Mouse (Mus musculus) cerebellum, adult 11-12 months (tissue): Measurements from ENCODE around the gene Slc48a1.

Experiments
- DNase-seq: peaks from one replicate; pipeline ENCODE4 v3.0.0; 2022

Slc48a1 gene

DNA sequence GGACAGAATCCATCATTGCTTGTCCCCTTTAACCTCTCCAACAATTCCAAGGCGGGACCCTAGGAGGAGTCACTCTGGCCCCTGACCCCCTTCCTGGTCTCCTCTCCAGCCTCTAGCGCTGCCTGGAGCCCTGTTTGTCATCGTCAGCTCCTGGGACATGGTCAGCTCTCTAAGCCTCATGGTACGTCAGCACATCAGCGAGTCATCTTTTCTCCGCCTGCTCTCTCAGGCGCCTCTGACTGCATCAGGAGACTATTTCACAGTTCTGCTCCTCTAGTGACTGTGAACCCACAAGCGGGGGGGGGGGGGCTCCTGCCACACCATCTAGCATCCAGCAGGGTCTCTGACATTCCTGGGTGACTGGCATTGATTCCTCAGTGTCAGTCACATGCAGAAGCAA, 23.0 kb upstream of the Slc48a1 start:
- no peak for DNase-seq

DNA sequence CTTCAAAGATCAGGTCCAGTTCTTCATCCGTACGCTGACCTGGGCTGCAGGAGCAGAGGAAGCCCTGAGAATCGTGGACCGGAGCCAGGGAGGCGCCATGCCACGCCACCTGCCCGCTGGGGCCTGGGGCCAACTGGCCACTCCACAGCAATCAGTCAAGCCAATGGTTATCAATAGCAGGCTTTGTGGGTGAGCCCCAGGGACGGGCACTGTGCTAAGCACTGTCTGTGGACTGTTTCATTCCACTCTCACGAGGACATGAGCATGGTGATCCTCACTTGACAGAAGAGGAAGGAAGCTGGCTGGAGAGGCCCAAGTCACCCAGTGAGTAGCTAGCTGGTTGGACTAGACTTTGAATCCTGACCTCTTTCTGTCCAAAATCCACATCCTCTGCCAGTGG, 18.3 kb upstream of the Slc48a1 start:
- peak; percentile 70 for DNase-seq

DNA sequence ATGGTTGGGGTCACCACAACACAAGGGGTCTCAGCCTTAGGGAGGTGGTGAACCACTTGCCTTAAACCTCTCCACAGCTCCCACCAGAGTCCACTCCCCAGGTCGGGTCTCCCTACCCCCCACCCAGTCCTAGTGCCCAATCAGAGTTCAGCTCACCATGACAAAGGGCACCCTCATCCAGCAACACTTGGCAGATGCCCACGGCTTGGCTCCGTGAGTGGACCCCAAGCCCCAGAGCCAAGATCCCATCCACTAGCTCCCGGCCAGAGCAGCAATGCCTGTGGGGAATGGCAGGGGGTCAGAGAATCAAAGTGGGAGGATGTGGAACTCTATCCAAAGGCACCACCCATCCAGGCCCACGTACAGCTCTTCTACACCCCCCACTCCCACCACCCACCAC, 17.4 kb upstream of the Slc48a1 start:
- DNase-seq = no peak

DNA sequence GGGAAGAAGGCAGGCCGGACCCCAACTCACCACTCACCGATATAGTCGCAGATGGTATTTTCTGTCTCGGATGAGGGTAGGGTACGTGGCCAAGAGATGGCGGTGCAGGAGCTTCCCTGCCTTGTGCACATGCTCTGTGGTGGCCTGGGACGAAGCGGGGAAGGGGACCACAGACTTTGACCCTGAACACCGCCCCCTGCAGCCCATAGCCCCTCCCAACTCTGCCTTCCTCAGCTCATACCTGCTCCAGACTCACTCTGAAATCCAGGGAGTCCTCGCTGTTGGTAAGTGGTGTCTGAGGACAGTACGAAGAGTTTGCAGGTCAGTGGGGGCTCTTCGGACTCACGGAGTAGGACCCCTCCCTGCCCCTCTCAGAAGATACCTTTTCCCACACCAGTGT, 16.9 kb upstream of the Slc48a1 start:
- no peak for DNase-seq

DNA sequence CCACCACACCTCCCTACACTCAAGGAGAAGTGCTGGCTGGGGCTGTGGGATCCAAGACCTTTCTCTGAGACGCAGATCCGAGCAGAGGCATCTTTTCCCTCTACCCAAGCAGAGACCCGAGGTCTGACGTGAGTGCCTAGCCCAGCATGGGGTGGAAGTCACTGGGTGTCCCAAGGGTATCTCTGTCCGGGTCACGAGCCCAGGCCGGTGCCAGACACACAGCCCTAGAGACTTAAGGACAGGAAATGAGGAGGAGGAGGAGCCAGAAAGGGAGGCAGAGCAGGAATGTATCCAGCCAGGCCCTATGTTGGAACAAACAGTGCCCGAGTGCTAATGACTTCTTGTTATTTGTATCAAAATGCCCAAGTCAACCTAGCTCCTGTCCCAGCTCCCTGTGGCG, 15.6 kb upstream of the Slc48a1 start:
- DNase-seq = no peak

DNA sequence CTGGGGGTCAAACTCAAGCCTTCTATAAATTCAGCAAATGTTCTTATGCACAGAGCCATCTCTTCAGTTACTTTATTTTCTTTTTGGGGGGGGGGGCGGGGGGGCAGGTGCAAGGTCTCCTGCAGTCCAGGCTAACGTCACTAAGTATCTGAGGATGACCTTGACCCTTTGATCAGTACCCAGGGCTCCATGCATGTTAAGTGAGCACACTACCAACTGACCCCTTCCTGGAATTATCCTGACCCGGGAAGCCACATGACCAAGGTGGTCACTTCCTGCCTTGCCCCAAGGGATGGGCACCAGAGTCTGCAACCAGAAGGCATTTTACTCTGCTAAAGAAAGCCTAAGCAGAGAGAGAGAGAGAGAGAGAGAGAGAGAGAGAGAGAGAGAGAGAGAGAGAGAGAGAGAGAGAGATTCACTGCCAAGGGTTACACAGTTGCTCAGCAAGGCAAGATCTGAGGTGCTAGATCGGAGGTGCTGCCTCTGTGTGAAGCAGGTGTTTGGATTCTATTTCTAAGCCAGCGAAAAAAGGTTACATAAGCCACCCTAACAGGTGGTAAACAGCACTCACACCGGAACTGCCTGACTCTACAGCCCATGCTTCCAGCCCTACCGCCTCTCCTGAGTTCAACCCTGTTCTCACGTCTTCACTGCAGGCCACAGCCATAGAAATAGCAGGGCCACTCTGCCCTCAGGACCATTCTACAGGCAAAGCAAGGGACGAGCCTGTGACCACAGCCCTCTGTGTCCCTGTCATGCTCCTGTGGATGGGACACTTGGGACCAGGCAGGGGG, 14.9 kb upstream of the Slc48a1 start:
- no peak for DNase-seq

DNA sequence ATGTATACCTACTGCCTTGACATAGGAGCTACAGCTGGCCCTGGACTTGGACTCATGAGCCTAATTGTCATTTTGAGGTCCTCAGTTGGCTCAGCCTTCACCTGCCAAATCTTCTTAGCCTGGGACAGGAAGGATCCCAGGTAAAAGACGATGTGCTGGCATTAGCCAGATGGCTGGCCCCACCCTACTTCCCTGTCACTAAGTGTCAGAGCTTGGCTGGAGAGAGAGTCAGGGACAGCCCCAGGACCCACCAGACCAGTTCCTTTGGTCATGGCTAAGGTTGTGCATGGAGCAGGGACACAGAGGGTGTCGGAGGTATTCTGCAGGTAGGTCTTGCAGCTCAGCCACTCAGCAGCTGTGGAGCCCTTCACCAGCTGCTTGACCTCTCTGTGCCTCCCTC, 13.8 kb upstream of the Slc48a1 start:
- no peak for DNase-seq

DNA sequence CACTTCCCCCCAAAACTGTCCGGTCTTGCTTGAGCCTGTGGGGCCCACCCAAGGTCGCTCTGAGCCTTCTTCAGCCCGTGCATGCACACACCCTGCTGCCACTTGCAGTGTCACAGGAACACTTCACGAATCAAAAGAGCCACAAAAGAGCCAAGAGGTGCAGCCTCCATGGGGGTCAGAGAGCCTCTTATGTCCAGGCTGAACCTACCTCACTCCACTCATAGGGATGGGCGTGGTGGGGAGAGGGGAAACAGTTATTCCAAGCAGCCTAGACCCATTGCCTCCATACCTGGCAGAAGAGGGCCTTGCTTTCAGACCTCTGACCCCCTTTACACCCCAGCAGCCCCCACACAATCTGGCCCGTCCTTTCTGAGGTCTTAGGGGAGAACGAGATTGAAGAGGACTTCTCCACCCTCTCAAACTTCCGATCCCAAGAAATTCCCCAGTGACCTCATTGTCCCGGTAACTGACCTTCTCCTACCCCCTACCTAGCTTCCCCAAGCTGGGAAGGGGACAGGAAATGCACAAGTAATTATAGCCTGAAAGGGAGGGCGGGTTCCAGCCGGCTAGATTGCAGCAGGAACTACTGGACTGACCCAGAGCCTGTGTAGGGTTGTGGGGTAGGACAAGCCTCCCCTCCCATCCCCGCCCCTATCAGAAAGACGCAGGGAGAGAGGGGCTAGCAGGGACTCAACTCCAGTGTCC, 13.1 kb upstream of the Slc48a1 start:
- DNase-seq = no peak

DNA sequence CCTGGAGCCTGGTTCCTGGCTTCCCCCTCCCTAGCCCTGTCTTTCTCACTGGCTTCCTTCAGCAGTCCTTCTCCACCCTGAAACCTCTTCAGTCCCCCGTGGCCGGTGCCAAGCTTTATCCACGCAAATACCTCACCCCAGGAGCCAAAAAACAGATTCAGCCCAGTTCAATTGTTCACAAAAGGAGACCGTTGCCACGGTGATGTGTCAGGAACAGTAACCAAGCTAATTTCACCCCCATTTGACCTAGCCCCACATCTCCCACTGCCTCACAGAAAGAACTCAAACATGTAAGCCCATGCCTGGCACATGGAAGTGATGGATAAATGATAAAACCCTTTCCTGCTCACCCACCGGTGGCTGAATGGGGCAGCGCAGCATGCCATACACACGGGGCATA, 12.1 kb upstream of the Slc48a1 start:
- DNase-seq = no peak

DNA sequence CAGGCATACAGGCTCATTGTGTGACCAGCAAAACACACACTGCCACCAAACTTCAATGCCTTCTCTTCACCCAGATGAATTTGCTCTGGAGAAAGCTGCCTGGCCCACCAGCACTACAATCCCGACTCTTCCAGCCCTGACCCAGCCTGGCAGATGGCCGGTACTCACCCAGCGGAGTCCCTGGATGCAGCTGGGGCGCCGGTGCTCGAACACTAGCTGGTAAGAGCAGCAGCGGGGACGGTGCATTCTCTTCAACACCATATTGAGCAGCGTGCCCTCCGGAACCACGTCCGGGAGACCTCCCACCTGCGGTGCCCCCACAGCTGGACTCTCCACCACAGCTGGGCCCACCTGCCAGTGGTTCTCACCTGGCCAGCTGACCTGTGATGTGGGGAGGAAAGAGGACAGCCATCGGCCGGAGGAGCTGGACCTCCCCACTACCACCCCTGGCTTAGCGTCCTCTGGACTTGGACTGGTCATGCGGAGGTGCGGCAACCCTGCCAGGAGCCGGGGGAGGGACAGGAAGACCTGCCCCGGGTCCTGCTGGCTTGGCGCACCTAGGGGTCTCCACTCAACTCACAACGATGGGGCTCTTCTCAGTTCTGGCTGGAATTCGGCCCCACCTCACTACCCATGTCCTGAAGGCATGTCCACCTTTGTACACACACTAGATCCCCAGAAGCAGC, 11.6 kb upstream of the Slc48a1 start:
- DNase-seq = no peak

DNA sequence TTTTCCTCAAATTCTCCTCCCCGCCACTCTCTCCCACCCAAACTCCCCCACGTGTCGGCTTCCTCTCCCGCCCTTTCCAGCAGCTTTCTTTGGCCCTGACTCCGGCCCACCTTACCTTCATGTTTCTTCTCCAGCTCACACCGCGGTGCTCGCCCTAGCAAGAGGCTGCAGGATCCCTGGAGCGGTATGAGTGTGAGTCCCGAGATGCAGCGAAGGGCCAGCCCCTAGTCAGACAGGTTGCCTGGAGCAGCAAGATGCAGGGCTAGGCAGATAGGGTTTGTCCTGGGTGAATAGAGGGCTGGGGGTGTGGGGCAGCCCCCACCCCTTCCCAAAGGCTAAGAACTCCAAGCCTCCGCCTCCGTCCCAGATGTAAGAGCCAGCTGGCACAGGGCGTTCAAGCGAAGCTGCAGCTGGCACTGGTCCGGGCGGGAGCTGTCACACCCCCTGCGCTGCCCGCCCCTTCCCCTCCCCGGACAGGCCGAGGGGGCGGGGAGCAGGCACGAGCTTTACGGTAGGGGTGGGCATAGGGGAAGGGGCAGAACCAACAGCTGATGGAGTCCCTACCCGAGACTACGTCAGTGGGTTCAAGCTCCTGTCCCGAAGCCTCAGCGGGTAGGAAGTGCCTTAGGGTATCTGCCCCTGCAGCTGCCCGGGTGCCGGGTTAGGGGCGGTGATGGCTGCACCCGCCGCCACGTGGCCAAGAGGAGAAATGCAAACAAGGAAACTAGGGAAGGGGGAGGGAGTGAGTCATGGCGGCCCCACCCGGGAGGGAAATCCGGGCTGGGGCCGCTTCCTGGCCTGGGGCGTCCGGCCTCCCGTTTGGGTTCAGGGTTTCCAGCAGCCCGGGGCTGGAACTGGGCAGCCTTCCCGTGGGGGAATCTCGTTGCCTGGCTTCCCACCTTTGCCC, 10.8 kb upstream of the Slc48a1 start, which contains the start of gene Rapgef3:
Gene Rapgef3 (minus strand): TSS at position 693 of the 907 bp plus-strand sequence.
- peak; percentile 52 for DNase-seq

DNA sequence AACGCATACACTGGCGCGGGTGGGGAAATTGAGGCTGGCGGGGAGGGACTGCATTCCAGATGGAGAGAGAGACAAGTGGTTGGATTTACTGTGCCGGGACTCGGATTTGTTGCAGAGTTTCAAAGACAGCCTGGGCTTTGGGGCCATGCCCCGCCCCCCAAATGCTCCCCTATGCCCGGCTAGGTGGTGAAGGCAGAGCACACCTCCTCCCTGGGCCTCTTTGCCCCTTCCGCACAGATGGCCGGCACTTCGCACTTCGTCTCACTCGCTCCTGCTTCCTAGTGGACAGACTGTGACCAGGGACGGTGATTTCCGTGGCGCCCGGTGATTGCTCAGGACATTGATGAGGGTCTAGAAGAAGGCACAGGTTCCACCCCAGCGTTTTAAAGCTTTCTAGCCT, 10.1 kb upstream of the Slc48a1 start:
- no peak for DNase-seq

DNA sequence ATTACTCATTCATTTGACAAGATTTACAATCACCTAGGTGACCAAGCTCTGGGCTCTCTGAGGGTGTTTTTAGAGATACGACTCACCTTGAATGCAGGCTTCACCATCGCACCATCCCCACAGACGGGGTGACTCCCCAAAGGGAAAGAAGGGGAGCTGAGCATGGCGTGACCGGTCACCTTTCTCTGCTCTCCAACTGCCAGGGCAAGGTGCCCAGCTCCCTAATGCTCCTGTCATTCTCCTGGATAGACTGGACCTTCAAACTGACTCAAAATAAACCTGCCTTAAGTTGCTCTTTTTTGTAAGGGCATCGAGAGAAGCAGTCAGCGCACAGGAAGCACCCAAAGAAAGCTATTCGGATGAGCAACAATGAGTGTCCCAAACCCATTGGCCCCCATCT, 8.0 kb upstream of the Slc48a1 start:
- no peak for DNase-seq

DNA sequence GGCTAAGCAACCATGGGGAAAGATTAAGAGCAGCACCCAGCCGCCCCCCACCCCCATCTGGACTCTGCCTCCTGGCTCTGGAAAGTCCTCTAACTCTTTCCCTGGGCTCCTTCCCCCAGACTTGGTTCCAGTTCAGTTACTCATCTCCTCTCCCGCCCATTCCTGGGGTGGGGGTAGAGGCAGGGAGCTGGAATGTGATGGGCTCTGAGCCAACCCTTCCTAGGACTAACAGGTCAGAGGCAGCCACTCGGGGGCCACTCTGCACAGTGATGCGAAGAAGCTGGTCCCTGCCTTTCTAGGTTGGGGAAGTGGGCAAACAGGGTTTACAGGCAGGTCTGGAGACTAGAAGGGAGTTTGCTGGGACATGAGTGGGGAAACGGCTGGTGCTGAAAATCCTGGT, 5.2 kb upstream of the Slc48a1 start:
- DNase-seq = no peak

DNA sequence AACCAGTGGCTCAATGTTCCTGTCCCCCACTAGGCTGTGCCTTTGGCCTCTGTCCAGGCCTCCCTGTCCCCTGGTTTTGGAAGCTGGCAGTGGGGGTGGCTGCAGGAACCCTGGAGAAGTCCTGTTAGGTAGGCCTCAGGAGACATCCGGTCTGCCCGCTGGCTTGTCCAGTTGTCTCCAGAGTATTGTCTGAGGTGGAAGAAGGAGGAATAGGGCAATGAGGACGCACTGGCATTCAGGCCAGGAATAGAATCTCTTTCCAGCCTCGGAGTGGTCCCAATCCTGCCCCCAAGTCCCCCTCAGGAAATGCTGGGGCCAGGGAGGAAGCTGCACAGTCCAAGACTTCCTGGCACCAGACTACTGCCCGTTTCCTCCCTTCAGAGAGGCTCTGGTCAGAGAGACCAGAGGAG, 4.4 kb upstream of the Slc48a1 start:
- DNase-seq = no peak

DNA sequence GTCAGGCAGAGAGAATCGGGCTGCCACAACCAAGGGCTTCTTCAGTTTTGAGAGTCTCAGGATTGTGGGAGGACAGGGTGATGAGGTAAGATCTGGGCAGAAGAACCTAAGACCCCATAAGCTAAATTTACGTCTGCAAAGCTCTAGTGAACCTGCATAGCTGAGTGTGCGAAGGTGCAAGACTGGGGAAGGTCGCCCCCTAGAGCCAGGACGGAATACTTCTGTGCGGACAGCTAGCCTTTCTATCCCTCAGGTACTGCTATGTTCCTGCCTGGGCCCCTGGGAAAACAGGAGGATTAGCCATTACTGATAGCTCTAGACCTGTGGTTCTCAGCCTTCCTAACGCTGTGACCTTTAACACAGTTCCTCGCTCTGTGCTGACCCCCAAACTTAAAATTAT, 1.8 kb upstream of the Slc48a1 start:
- DNase-seq = peak; percentile 48

DNA sequence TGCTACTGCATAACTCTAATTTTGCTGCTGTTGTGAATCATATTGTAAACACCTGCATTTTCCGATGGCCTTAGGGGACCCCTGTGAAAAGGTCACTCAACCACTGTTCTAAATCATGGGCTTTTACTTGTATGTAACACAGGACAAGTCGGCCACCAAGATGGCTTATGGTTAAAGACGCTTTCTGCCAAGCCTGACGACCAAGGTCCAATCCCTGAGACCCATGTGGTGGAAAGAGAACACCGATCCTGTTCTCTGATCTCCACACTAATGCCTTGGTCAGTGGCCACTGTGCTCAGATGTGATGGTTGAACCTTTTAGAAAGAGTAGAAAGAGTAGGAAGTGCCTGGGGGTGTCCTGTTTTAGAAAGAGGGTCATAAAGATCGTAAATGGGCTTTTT, 1.4 kb upstream of the Slc48a1 start:
- DNase-seq = no peak

DNA sequence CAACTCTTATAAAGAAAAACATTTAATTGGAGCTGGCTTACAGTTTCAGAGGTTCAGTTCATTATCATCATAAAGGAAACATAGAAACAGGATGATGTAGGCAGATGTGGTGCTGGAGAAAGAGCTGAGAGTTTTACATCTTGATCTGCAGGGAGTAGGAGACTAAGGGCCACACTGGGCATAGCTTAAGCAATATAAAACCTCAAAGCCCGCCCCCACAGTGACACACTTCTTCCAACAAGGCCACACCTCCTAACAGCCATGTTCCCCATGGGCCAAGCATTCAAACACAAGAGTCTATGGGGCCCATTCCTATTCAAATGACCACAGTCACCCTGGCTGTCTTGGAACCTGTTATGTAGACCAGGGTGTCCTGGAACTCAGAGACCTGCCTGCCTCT, 1.3 kb downstream of the Slc48a1 start:
- DNase-seq = no peak

DNA sequence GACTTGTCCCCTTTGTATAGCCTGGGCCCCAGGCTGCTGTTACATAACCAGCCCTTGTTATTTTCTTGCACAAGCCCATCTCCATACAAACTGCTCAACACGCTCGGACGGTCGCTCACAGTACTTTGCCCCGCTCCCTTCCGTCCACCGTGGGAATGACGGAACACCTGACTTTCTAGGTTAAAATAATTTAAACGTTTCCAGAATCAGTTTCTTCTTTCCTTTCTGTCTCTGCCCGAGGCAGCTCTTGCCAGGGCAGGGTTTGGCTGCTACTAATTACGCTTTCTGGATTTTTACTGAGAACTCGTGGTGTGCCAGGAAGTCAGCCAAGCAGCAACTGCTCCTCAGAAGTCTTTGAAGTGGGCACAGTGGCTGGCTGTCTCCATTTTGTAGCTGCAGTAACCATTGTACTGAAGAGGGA, 2.3 kb downstream of the Slc48a1 start:
- DNase-seq = no peak

DNA sequence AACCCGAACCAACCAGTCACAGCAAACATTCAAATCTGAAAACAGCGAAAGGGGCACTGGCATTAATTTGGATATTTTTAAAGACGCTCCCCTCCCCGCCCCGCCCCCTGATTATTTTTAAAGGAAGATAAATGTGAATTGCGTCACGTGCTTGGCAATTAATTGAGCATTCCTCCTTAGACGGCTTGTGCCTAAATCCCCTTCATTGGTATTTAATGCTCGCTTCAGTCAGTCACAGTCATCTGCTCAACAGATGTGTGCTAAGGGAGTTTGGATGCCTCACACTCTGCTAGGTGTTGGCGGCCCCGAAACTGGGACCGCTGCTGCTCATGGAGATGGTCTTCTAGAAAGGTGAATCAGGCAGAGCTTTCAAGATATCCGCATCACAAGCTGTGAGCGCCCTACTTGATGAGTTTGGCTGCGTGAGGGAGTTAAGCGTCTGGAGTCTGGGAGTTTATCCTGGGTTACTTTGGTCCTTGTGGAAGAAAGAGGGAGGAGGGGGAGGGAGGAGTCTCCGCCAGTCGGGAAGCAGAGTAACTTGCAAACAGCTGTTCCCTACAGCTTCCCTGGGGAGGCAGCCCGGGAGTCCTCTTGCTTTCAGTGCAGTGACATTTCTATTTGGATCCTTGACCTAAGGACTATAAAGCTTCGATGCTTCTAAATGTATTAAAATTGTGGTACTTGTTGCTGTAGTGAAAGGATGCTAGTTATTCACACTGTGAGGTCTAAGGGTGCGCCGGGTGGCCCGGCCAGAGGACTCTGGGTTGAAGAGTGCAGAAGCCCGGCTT, 3.8 kb downstream of the Slc48a1 start:
- no peak for DNase-seq

DNA sequence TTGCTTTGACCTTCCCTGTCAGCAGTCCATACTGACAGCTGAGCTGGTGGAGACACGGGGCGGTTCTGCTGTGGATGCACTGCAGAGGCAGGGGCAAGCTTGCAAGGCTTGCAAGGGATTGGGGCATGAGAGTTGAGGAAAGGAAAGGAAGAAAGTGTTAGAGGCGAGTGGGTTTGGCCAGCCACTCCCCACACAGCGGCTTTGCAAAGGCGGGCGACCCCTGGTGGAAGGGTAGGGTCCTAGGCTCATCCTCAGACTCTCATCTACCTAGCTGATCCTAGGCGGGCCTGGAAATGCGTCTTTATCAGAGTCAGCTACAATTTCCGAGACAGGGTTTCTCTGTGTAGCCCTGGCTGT, 4.4 kb downstream of the Slc48a1 start:
- no peak for DNase-seq

DNA sequence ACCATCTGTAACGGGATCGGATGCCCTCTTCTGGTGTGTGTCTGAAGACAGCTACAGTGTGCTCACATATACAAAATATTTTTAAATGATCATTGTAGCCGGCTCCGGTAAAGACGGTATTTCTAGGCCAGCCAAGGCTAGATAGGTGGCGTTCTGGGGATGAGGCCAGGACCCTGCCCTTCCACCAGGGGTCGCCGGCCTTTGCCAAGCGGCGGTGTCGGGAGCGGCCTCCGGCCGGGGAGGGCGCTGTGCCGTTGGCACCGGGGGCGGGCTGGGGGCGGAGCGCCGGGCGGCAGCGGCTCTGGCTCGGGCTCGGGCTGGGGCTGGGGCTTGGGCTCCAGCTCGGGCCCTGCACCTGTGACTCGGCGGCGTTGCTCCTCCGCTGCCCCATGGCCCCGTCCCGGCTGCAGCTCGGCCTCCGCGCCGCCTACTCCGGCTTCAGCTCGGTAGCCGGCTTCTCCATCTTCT, 5.8 kb downstream of the Slc48a1 start:
- peak; percentile 89 for DNase-seq
